ENCODE assay signal across 11 mouse cellular contexts in the genomic region with DNA sequence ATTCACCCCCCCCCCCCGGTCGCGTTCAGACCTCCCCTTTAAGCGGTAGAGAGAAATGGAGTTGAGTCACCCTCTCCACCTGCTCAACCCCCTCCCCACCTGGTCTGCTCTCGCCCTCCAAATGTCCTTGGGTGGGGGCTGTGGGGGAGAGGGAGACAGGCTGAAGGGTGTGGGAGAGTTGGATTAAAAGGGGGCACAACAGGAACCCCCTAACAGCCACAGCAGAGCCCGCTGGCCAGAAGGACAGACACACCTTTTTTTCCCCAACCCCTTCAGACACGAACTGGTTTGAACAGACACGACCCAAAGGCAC. TPM values are rescaled to one million over a fixed set of nuclear protein-coding genes. Genes with fewer than 3 reads are reported as not detected.
A peak's percentile ranks its signal among the peaks of the same experiment; 100 is the strongest.
DNase-seq lines count a peak whose midpoint lies in the region; ATAC-seq and TF ChIP-seq lines count a peak whose summit lies in the region.
"Had no signal": no experiment of that assay in that cellular context is flagged by ENCODE, and none has a peak within 500 bp of the region (broad histone marks: within the 10 kb centered on the region; RNA-seq: fewer than 3 reads in every experiment).

No protein-coding gene starts in this region.

- H3K4me3 ChIP-seq in heart, embryonic 13.5 days: peak overlapping the region; percentile 49
- H3K4me3 ChIP-seq in ES-Bruce4 (ENCODE audit: low read depth, low read length): peak overlapping the region; percentile 70
- H3K4me3 ChIP-seq in hindbrain, embryonic 10.5 days: peak overlapping the region; percentile 57
- H3K4me3 ChIP-seq in midbrain, embryonic 10.5 days: peak overlapping the region; percentile 62

- H3K9ac ChIP-seq in heart, embryonic 13.5 days: no peak overlapping the region
- H3K9ac ChIP-seq in ES-Bruce4 (ENCODE audit: low read depth, poor library complexity, severe bottlenecking): peak overlapping the region; percentile 29

- no peaks in the 10 kb centered on the region for H3K9me3 ChIP-seq in heart, embryonic 13.5 days
- H3K9me3 ChIP-seq in ES-Bruce4 (replicated peaks; ENCODE audit: control insufficient read depth, insufficient read depth, low read length, poor library complexity, severe bottlenecking): no peaks in the 10 kb centered on the region
- no peaks in the 10 kb centered on the region for H3K9me3 ChIP-seq in hindbrain, embryonic 10.5 days
- no peaks in the 10 kb centered on the region for H3K9me3 ChIP-seq in midbrain, embryonic 10.5 days (replicated peaks)

- no peak for ATAC-seq in heart, embryonic 13.5 days (ENCODE audit: extremely low read depth, insufficient number of reproducible peaks, low FRiP score, low TSS enrichment)

- no peak for TF ChIP-seq POLR2A in ES-Bruce4 (IDR thresholded peaks at IDR 0.05; ENCODE audit: insufficient read depth, low read length)

- no peak for TF ChIP-seq EP300 in ES-Bruce4 (IDR thresholded peaks at IDR 0.05; ENCODE audit: insufficient read depth, low read depth, low read length)

- peaks cover 87% of the 10 kb centered on the region for H3K27me3 ChIP-seq in heart, embryonic 13.5 days (replicated peaks)
- H3K27me3 ChIP-seq in ES-Bruce4 (ENCODE audit: control insufficient read depth, insufficient read depth, low read length, poor library complexity, severe bottlenecking): peaks cover 8% of the 10 kb centered on the region; the same call in 1 of the 2 replicates
- H3K27me3 ChIP-seq in hindbrain, embryonic 10.5 days (ENCODE audit: insufficient read depth, poor library complexity, severe bottlenecking): peaks cover 95% of the 10 kb centered on the region
- peaks cover 100% of the 10 kb centered on the region for H3K27me3 ChIP-seq in midbrain, embryonic 10.5 days (ENCODE audit: low read depth, poor library complexity, severe bottlenecking)

- no peak for TF ChIP-seq CTCF in ES-Bruce4 (IDR thresholded peaks at IDR 0.05; ENCODE audit: low read depth, low read length)

- peak overlapping the region; percentile 73 for H3K4me2 ChIP-seq in heart, embryonic 13.5 days

- 3% methylated on average over 8 of the region's 8 CpGs for WGBS in heart, embryonic 13.5 days
- WGBS in hindbrain, embryonic 10.5 days: 2% methylated on average over 8 of the region's 8 CpGs
- WGBS in midbrain, embryonic 10.5 days: under 1% methylated on average over 8 of the region's 8 CpGs

- no peaks in the 10 kb centered on the region for H3K36me3 ChIP-seq in heart, embryonic 13.5 days
- no peaks in the 10 kb centered on the region for H3K36me3 ChIP-seq in ES-Bruce4 (ENCODE audit: control insufficient read depth, insufficient read depth, low read length, poor library complexity, severe bottlenecking)
- H3K36me3 ChIP-seq in hindbrain, embryonic 10.5 days: no peaks in the 10 kb centered on the region
- H3K36me3 ChIP-seq in midbrain, embryonic 10.5 days: no peaks in the 10 kb centered on the region

- H3K4me1 ChIP-seq in heart, embryonic 13.5 days: peaks cover 40% of the 10 kb centered on the region
- no peaks in the 10 kb centered on the region for H3K4me1 ChIP-seq in ES-Bruce4 (ENCODE audit: control insufficient read depth, insufficient read depth, low read length)
- peaks cover 57% of the 10 kb centered on the region for H3K4me1 ChIP-seq in hindbrain, embryonic 10.5 days (replicated peaks)
- H3K4me1 ChIP-seq in midbrain, embryonic 10.5 days: peaks cover 55% of the 10 kb centered on the region

- intact Hi-C loops in heart, postnatal 14 days (cut with DNase I): no loop called here

- DNase-seq in heart, postnatal 14 days: no peak
- DNase-seq in hindbrain, embryonic 10.5 days (ENCODE audit: low spot score): no peak
- DNase-seq in midbrain, embryonic 10.5 days (ENCODE audit: low spot score): no peak
- no peak for DNase-seq in adrenal gland, postnatal 14 days
- DNase-seq in gastrocnemius, postnatal 4 days (ENCODE audit: low spot score in 2 of 2): no peak
- no peak for DNase-seq in adrenal gland, postnatal 36 days
- DNase-seq: kidney, postnatal 14 days; spleen, adult 18-20 months had no signal

- no peak overlapping the region for H3K27ac ChIP-seq in heart, embryonic 13.5 days (replicated peaks)
- H3K27ac ChIP-seq in ES-Bruce4 (ENCODE audit: insufficient read depth, low read length): peak overlapping the region; percentile 17; the same call in 1 of the 2 replicates
- no peak overlapping the region for H3K27ac ChIP-seq in hindbrain, embryonic 10.5 days
- no peak overlapping the region for H3K27ac ChIP-seq in midbrain, embryonic 10.5 days (replicated peaks)
- H3K27ac ChIP-seq: macrophage had no signal

RNA-seq across cellular contexts. Expression of a gene that starts 3.0 kb away (rescaled TPM):
- 0.11 and 0.16 TPM in 2 replicates for polyA plus RNA-seq in heart, embryonic 13.5 days (2015; fragmentation: Nextera tagmentation; extraction: Ambion mirVana)
- not detected for total RNA-seq in heart, postnatal 14 days (2021)
- polyA plus RNA-seq in ES-Bruce4 (2011; ENCODE audit: insufficient read depth, insufficient read length, low read depth, missing spikeins): 3.7 and 5.7 TPM in 2 replicates
- polyA plus RNA-seq in hindbrain, embryonic 10.5 days (2016; fragmentation: Nextera tagmentation; extraction: Ambion mirVana): 0.82 and 0.94 TPM in 2 replicates
- polyA plus RNA-seq in midbrain, embryonic 10.5 days (2016; fragmentation: Nextera tagmentation; extraction: Ambion mirVana): 0.35 and 0.39 TPM in 2 replicates
- 11.9 and 12.6 TPM in 2 replicates for total RNA-seq in adrenal gland, postnatal 14 days (2021)
- not detected for total RNA-seq in gastrocnemius, postnatal 4 days (2021)
- 10 to 100 TPM in 1 of 2 experiments, 1 to 10 TPM in 1; 8.8 to 71.5 TPM for total RNA-seq in adrenal gland, postnatal 36 days (2021)
- polyA plus RNA-seq: macrophage had no signal

RNA-seq across cellular contexts. Expression of a gene that starts 16.7 kb away (rescaled TPM):
- polyA plus RNA-seq in heart, embryonic 13.5 days (2015; fragmentation: Nextera tagmentation; extraction: Ambion mirVana): 140 and 147 TPM in 2 replicates
- 10 to 100 TPM; 41.9 to 50.2 TPM for total RNA-seq in heart, postnatal 14 days (2021)
- 68.6 and 78.9 TPM in 2 replicates for polyA plus RNA-seq in ES-Bruce4 (2011; ENCODE audit: insufficient read depth, insufficient read length, low read depth, missing spikeins)
- 200 and 232 TPM in 2 replicates for polyA plus RNA-seq in hindbrain, embryonic 10.5 days (2016; fragmentation: Nextera tagmentation; extraction: Ambion mirVana)
- polyA plus RNA-seq in midbrain, embryonic 10.5 days (2016; fragmentation: Nextera tagmentation; extraction: Ambion mirVana): 209 and 228 TPM in 2 replicates
- 88.6 and 92.6 TPM in 2 replicates for total RNA-seq in adrenal gland, postnatal 14 days (2021)
- 10 to 100 TPM; 67.3 to 68.0 TPM for total RNA-seq in gastrocnemius, postnatal 4 days (2021)
- 10 to 100 TPM; 91.3 to 93.7 TPM for total RNA-seq in adrenal gland, postnatal 36 days (2021)

RNA-seq across cellular contexts. Expression of a gene that starts 41.4 kb away (rescaled TPM):
- 79.8 and 81.9 TPM in 2 replicates for polyA plus RNA-seq in heart, embryonic 13.5 days (2015; fragmentation: Nextera tagmentation; extraction: Ambion mirVana)
- total RNA-seq in heart, postnatal 14 days (2021): 10 to 100 TPM; 50.4 to 54.9 TPM
- polyA plus RNA-seq in ES-Bruce4 (2011; ENCODE audit: insufficient read depth, insufficient read length, low read depth, missing spikeins): 26.6 and 27.0 TPM in 2 replicates
- polyA plus RNA-seq in hindbrain, embryonic 10.5 days (2016; fragmentation: Nextera tagmentation; extraction: Ambion mirVana): 108 and 113 TPM in 2 replicates
- 102 and 105 TPM in 2 replicates for polyA plus RNA-seq in midbrain, embryonic 10.5 days (2016; fragmentation: Nextera tagmentation; extraction: Ambion mirVana)
- 64.8 and 72.1 TPM in 2 replicates for total RNA-seq in adrenal gland, postnatal 14 days (2021)
- total RNA-seq in gastrocnemius, postnatal 4 days (2021): 10 to 100 TPM; 40.4 to 45.4 TPM
- 10 to 100 TPM; 84.0 to 97.9 TPM for total RNA-seq in adrenal gland, postnatal 36 days (2021)

RNA-seq across cellular contexts. Expression of a gene that starts 42.4 kb away (rescaled TPM):
- polyA plus RNA-seq in heart, embryonic 13.5 days (2015; fragmentation: Nextera tagmentation; extraction: Ambion mirVana): 43.2 and 45.6 TPM in 2 replicates
- 10 to 100 TPM; 40.3 to 42.2 TPM for total RNA-seq in heart, postnatal 14 days (2021)
- polyA plus RNA-seq in ES-Bruce4 (2011; ENCODE audit: insufficient read depth, insufficient read length, low read depth, missing spikeins): 29.3 and 33.9 TPM in 2 replicates
- polyA plus RNA-seq in hindbrain, embryonic 10.5 days (2016; fragmentation: Nextera tagmentation; extraction: Ambion mirVana): 40.6 and 43.3 TPM in 2 replicates
- polyA plus RNA-seq in midbrain, embryonic 10.5 days (2016; fragmentation: Nextera tagmentation; extraction: Ambion mirVana): 40.8 and 43.2 TPM in 2 replicates
- total RNA-seq in adrenal gland, postnatal 14 days (2021): 54.9 and 57.8 TPM in 2 replicates
- 10 to 100 TPM; 40.9 to 46.4 TPM for total RNA-seq in gastrocnemius, postnatal 4 days (2021)
- 10 to 100 TPM; 67.5 to 78.8 TPM for total RNA-seq in adrenal gland, postnatal 36 days (2021)

RNA-seq across cellular contexts. Expression of a gene that starts 42.8 kb away (rescaled TPM):
- polyA plus RNA-seq in heart, embryonic 13.5 days (2015; fragmentation: Nextera tagmentation; extraction: Ambion mirVana): 0.74 and 0.92 TPM in 2 replicates
- 10 to 100 TPM; 12.5 TPM for total RNA-seq in heart, postnatal 14 days (2021)
- 32.8 and 33.4 TPM in 2 replicates for polyA plus RNA-seq in ES-Bruce4 (2011; ENCODE audit: insufficient read depth, insufficient read length, low read depth, missing spikeins)
- polyA plus RNA-seq in hindbrain, embryonic 10.5 days (2016; fragmentation: Nextera tagmentation; extraction: Ambion mirVana): not detected in 2 replicates
- polyA plus RNA-seq in midbrain, embryonic 10.5 days (2016; fragmentation: Nextera tagmentation; extraction: Ambion mirVana): 0.07 and 0.11 TPM in 2 replicates
- 2.0 and 2.6 TPM in 2 replicates for total RNA-seq in adrenal gland, postnatal 14 days (2021)
- total RNA-seq in gastrocnemius, postnatal 4 days (2021): 1 to 10 TPM; 3.6 to 4.9 TPM
- 10 to 100 TPM in 1 of 2 experiments, 1 to 10 TPM in 1; 3.5 to 11.2 TPM for total RNA-seq in adrenal gland, postnatal 36 days (2021)

Comparison
In these comparisons a context has a peak if more than half of its experiments do, and no peak if none do; other contexts are left out.
1. RNA of a gene that starts 3.0 kb away (total RNA-seq): 8.8 to 71.5 TPM in adrenal gland, postnatal 36 days and 11.9 to 12.6 TPM in adrenal gland, postnatal 14 days; not detected in heart, postnatal 14 days and not detected in gastrocnemius, postnatal 4 days; every median in the first group is over 4 times any median in the second.
2. Peak in every context shown above with its lines, with median percentiles within 50 percentile points of each other: H3K4me3 ChIP-seq.